Mouse (Mus musculus) thymus, adult 2 months (tissue): Measurements from ENCODE around the gene Vti1a.

ENCODE experiments used
- CTCF ChIP-seq: fragments of 200-500 bp; IDR thresholded peaks from 2 replicates; pipeline ENCODE4 v1.5.1; 2012; ENCODE audit warnings: mild to moderate bottlenecking, control low read depth, low read length, moderate library complexity, borderline replicate concordance; ENCODE audit not compliant: control insufficient read depth, poor library complexity, insufficient read depth; ENCODE audit errors: extremely low read depth
- POLR2A ChIP-seq: fragments of 200-500 bp; IDR thresholded peaks from 2 replicates; pipeline ENCODE4 v1.6.1; 2012; ENCODE audit warnings: mild to moderate bottlenecking, low read length, control low read depth, moderate library complexity; ENCODE audit not compliant: control insufficient read depth, poor library complexity, insufficient read depth; ENCODE audit errors: extremely low read depth

DNA sequence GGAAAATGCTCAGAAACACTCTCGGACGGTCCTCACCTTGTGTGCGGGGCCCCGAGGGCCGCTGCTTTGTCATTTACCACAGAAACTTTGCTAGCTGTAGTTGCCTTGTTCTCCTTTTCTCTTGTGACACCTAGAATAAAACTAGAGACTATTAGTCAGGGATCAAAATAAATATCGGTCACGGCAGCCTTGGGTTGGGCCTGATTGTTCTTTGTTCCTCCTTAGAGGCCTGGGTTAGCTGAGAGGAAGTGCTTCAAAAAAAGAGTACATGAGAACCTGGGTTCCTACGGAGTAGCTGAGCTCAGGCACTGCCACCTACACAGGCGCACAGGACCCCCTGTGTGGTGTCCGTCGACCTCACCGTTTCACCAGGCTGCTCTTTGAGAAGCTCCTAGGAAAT lies 253.8 kb downstream of the Vti1a start:
- TF ChIP-seq CTCF (no peak), POLR2A (no peak)
